Mouse (Mus musculus): ENCODE data around the gene Akr1cl.
"Not testable (repeated sequence)": the region's sequence is repeated elsewhere in the genome, so short reads cannot be mapped to it uniquely, and the experiment has no call there.

The Akr1cl gene

GRCm38 (mm10) chr1:65032641-65033040, at the start of gene Akr1cl:
Akr1cl (minus strand) TSS chr1:65032759.
- no peak for DNase-seq (ENCODE audit: extremely low spot score, low spot score)

DNA sequence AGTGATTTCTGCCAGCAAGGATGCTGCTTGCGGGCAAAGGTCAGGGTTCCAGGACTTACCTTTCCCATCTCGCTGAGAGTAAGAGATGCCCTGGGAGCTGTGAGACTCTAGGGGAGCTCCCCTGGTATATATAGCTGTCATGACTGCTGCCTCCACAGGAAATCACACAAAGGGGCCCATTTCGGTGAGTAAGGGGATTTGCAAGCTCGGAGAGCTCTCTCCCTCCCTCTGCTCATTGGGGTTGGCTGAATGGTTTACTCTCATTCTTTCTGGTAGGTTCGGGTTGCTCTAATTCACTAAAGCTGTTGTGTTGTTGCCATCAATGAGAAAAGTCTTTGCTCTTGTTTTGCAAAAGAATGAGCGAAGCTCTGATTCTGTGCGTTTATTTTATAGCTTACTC, 49.6 kb upstream of the Akr1cl start, which contains the start of gene Crygb:
TSS of gene Crygb (minus strand) at position 101 of the 400 bp plus-strand sequence.
- no peak for DNase-seq (ENCODE audit: extremely low spot score, low spot score)

DNA sequence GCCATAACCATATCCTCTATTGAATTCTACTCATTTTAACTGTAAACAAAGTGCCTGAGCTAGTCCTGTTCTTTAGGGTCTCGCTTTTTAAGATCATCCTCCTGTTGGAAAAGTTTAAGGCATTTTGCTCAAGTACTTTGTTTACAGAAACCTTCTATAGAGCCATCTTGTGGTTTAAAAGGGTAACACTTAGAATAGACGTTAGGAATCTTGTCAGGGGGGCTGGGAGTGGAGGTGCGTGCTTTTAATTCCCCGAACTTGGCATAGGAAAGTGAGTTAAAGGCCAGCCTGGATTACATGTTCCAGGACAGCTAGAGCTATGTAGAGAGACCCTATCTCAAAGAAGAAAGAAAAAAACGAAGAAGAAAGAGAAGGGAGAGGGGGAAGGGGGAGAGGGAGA, 43.0 kb upstream of the Akr1cl start:
- DNase-seq (ENCODE audit: extremely low spot score, low spot score): no peak

DNA sequence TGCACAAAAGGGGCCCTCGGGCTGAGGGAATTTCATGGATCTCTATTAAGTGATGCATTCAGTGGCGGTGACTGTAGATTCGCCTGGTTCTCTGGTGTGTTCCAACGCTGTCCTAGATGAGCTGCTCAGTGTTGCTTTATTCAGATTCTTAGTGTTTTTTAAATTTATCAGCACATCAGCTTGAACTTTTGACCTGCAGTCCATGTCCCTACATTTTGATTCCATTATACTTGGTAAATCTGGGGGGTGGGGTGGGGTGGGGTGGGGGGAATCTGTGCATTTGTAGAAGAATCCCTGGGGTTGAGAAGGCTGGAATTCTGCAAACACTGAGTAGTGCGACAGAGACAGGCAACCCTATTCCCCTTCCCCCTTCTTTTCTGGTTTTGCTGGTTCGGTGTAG, 41.0 kb upstream of the Akr1cl start, which contains the start of gene Crygc:
TSS of gene Crygc (minus strand) at position 101 of the 400 bp plus-strand sequence.
- DNase-seq (ENCODE audit: extremely low spot score, low spot score): no peak

DNA sequence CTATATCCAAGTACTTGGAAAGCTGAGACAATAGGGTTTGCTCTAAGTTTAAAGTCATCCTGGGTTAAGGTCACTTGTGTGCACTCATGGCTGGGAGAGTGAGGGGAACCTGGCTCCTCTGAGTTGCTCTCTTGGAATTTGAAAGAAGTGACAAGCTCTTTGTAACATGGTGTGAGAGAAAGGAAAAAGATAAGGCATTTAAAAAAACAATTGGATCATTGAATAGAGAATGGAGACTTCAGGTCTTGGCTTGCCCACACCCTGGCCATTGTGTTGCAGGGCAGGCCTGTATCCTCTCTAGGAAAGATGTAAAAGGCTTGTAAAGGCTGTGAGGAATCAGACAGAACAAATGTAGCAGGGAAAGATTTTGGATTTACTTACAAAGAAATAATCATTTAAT, 35.3 kb upstream of the Akr1cl start:
- no peak for DNase-seq (ENCODE audit: extremely low spot score, low spot score)

DNA sequence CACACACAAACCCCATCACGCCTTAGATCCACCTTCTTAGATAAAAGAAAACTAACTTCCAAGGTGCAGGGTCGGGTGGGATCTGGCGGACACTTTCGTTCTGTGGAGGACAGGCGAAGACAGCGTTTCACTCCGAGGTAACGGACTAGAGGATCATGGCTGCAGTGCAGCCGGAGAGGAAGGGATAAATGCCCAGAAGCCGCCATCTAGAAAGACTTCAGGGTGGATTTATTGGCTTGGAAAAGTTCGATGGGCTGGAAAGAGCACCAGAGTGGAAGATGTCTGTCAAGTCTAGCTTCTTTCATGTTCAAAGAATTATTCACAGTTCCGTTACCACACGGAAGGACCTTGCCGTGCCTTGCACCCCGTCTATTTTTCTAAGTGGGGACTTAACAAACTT, 31.6 kb upstream of the Akr1cl start:
- DNase-seq (ENCODE audit: extremely low spot score, low spot score): no peak

GRCm38 (mm10) chr1:65063352-65063751, 30.8 kb upstream of the Akr1cl start, which contains the start of gene Crygd:
Crygd (minus strand) TSS chr1:65063452.
- DNase-seq (ENCODE audit: extremely low spot score, low spot score): no peak

- DNase-seq (ENCODE audit: extremely low spot score, low spot score): no peak
Observed at GRCm38 (mm10) chr1:65052140-65052539, 19.6 kb upstream of the Akr1cl start.

GRCm38 (mm10) chr1:65051696-65052095, 19.1 kb upstream of the Akr1cl start:
- DNase-seq (ENCODE audit: extremely low spot score, low spot score): no peak

DNA sequence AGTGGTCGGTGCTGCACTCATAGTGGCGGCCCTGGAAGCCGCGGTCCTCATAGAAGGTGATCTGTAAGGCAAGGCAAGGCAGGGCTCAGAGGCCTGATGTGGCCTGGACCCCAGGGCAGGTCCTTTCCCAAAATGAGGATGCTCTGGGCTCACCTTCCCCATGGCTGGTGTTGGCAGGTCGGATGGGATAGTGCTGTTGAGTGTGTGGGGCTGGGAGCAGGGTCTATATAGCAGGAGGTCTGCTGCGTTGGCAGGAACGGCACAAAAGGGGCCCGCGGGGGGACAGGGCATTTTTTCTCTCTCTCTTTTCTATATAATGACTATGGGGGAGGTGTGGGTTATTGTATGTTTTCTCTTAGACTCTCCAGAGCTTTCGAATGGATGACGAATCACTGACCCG, 18.4 kb upstream of the Akr1cl start, which contains the start of gene Cryge:
TSS of gene Cryge (minus strand) at position 198 of the 400 bp plus-strand sequence.
- DNase-seq (ENCODE audit: extremely low spot score, low spot score): not testable (repeated sequence)

GRCm38 (mm10) chr1:65048781-65049180, 16.2 kb upstream of the Akr1cl start:
- no peak for DNase-seq (ENCODE audit: extremely low spot score, low spot score)

DNA sequence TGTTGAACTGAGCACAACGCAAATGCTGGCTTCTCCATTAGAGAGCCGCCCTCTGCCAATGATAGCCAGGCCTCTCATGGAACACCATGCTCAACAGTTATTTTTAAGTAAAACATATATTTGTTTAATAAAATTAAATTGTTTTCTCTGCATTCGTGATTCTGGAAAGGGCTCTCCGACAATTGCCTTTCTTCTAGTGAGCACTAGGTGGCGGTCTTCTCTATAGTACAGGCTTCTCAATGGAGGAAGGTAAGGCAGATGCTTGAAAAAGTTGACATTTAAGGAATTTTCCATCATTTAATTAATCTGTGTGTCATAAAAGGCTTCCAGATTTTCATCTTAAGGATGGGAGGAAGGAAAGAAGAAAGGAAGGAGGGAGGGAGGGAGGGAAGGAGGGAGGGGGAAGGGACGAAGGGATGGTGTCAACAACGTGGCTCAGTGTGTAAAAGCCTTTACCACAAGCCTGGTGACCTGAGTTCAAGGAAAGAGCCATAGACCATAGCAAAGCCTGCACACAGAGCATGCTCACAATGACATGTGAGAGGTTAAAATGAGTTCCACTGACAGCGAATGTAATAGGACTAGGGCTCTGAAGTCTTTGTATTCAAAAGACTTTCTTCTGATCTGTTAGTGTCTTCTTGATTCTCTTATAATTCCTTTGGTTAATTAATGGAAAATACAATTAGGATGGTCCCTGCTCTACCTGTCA, 14.0 kb upstream of the Akr1cl start:
- no peak for DNase-seq (ENCODE audit: extremely low spot score, low spot score)

DNA sequence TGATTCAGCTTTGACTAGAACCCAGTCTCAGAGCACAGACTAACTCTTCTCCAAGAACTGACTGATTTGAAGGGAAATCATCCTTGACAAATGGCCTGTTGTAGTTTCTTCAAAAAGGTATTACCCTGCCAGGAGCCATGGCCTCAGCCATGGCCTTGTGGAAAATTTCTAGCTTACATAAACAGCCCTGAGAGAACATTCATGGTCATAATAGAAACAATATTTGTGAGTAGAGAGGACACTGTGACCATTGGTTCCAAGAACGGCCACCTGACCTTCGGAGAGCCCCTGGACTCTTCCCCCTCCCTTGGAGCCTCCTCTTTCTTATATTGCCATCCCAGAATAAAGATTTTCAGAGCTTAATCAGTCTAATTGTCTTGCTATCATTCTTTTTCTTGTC, 10.9 kb upstream of the Akr1cl start:
- DNase-seq (ENCODE audit: extremely low spot score, low spot score): no peak

GRCm38 (mm10) chr1:65041837-65042236, 9.3 kb upstream of the Akr1cl start:
- no peak for DNase-seq (ENCODE audit: extremely low spot score, low spot score)

- no peak for DNase-seq (ENCODE audit: extremely low spot score, low spot score)
Observed at GRCm38 (mm10) chr1:65040806-65041205, 8.2 kb upstream of the Akr1cl start.

DNA sequence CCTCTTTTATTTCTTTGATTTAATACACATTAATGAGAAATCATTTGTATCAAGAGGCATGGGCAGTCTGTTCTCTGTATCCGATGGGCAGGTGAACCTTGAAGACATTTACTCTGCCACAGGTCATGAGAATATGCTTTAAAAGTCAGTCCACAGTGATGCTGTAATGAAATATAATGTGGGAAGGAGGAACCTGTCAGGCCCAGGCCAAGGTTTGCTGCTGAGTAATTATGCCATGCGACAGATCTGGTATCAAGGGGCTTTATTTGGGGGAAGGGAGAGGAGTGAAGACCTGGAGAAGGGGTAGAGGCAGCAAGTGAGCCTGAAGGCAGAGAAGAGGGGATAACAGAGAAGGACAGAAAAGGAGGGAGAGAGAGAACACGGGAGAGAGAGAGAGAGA, 7.1 kb upstream of the Akr1cl start:
- no peak for DNase-seq (ENCODE audit: extremely low spot score, low spot score)

GRCm38 (mm10) chr1:65037542-65037941, 5.0 kb upstream of the Akr1cl start:
- no peak for DNase-seq (ENCODE audit: extremely low spot score, low spot score)

DNA sequence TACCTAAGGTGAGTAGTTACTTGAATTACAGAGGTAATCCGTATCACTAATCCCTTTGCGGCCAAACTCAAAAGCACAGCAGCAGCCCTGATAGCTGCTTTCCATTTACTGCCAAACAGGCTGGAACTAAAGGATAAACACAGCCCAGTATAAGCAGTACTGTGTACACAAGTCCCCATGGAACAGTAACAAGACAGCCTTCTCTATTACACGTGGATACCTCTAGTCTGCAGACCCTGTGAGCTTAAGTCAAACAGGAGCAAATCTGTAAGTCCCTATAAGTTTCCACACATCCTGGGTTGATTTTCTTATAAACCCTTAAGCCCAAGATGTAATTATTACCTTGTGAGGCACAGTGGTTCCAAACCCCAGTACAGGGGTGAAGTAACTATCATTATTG, 3.0 kb upstream of the Akr1cl start:
- no peak for DNase-seq (ENCODE audit: extremely low spot score, low spot score)

- DNase-seq (ENCODE audit: extremely low spot score, low spot score): no peak
Observed at GRCm38 (mm10) chr1:65028206-65028605, 4.4 kb downstream of the Akr1cl start.

DNA sequence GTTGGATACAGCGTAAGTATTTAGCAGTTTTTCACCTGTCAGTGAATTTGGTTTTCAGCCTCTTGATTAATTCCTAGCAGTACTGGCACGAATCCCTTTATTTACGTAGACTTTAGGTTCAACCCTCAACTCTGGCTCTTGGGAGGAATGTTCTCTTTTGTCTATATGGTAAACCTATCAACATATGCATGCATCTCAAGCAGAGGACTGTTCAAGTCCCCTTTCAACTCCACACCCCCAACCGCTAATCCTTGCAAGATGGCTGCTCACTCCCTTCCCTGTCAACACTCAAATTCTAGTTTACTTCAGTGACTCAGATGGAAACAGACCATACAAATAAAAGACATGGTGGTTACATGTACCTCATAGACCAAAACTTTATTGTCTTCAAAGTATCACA, 19.8 kb downstream of the Akr1cl start:
- no peak for DNase-seq (ENCODE audit: extremely low spot score, low spot score)

GRCm38 (mm10) chr1:65010153-65010552, 22.4 kb downstream of the Akr1cl start:
- peak; percentile 59 for DNase-seq (ENCODE audit: extremely low spot score, low spot score)

DNA sequence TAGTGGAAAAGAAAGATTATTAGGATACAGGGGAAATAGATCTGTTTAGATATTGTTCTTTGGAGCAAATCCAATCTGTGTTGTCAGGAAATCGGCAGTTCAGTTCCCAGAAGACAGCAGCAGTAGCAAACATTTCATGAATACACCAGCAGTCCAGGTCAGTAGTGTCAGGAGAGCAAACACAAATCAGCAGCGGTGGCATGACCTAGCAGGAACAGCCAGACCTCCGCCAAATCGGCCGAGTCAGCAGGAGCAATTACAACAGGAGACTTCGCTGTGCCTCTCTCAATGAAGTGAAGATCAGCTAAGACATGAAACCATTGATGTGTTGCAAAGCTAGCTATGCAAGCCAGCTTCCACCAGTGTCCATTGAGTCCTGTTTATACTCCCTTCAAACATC, 27.0 kb downstream of the Akr1cl start:
- no peak for DNase-seq (ENCODE audit: extremely low spot score, low spot score)

GRCm38 (mm10) chr1:65004526-65004925, 28.0 kb downstream of the Akr1cl start:
- no peak for DNase-seq (ENCODE audit: extremely low spot score, low spot score)

Data from neural tube, embryonic 10.5 days (tissue).